Mouse (Mus musculus): ENCODE measurements around the gene Phc3.
"Not testable (repeated sequence)": the region's sequence is repeated elsewhere in the genome, so short reads cannot be mapped to it uniquely, and the experiment has no call there.

Gene Phc3

GRCm38 (mm10) chr3:30868625-30869024, 100.6 kb downstream of the Phc3 start:
- no peak for DNase-seq (ENCODE audit: low spot score)

GRCm38 (mm10) chr3:30868176-30868575, 101.0 kb downstream of the Phc3 start:
- DNase-seq (ENCODE audit: low spot score) = no peak

- no peak for DNase-seq (ENCODE audit: low spot score)
Measured at GRCm38 (mm10) chr3:30864640-30865039, 104.6 kb downstream of the Phc3 start.

- DNase-seq (ENCODE audit: low spot score) = no peak
Measured at GRCm38 (mm10) chr3:30863712-30864435, 105.3 kb downstream of the Phc3 start.

GRCm38 (mm10) chr3:30860705-30861104, 108.5 kb downstream of the Phc3 start:
- DNase-seq (ENCODE audit: low spot score) = no peak

GRCm38 (mm10) chr3:30859599-30859998, 109.6 kb downstream of the Phc3 start:
- DNase-seq (ENCODE audit: low spot score) = not testable (repeated sequence)

- DNase-seq (ENCODE audit: low spot score) = peak; percentile 73
Measured at GRCm38 (mm10) chr3:30855604-30856458, 113.4 kb downstream of the Phc3 start, which contains the start of gene Gpr160. Gene Gpr160 (plus strand): TSS chr3:30855950.

GRCm38 (mm10) chr3:30853596-30853995, 115.6 kb downstream of the Phc3 start:
- no peak for DNase-seq (ENCODE audit: low spot score)

GRCm38 (mm10) chr3:30851422-30851821, 117.8 kb downstream of the Phc3 start:
- DNase-seq (ENCODE audit: low spot score) = no peak

All from embryo, embryonic 10 days (tissue).